11 mouse cellular contexts compared by ENCODE assay signal in the genomic region with DNA sequence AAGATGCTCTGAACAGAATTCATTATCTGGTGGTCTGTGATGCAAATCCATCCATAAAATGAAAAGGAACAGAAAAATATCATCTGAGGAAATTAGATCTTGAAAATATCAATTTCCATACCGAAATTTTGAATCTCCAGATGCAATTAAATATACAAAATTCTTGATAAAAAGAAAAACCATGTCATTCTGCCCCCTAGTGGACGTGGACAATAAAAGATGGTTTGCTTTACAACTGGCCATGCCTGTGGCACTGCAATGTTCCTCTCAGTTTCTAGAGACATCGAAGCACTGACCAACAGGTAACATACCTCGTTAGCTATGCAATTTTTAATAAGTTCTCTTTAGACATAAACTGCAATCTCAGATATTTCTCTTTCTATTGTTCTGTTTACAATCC.
DNase-seq lines count a peak whose midpoint lies in the region; ATAC-seq and TF ChIP-seq lines count a peak whose summit lies in the region.
"Had no signal": no experiment of that assay in that cellular context is flagged by ENCODE, and none has a peak within 500 bp of the region (broad histone marks: within the 10 kb centered on the region; RNA-seq: fewer than 3 reads in every experiment).

No protein-coding gene starts in this region.

- H3K79me2 ChIP-seq in CH12.LX (replicated peaks; ENCODE audit: control insufficient read depth, extremely low read depth, insufficient read depth, poor library complexity, severe bottlenecking) = no peaks in the 10 kb centered on the region

- ATAC-seq in monocyte, adult 5-6 weeks (replicated peaks; ENCODE audit: insufficient number of reproducible peaks, low FRiP score, low TSS enrichment, poor library complexity, severe bottlenecking) = no peak
- ATAC-seq in kidney, embryonic 14.5 days (ENCODE audit: low FRiP score, low TSS enrichment) = no peak
- ATAC-seq: liver, embryonic 12.5 days had no signal

- TF ChIP-seq EP300 in CH12.LX (IDR thresholded peaks at IDR 0.05; ENCODE audit: low read length) = no peak

- H3K4me3 ChIP-seq in CH12.LX (replicated peaks in 1 of 3; ENCODE audit: low read depth in 2 of 3, low read length in 2 of 3, poor library complexity in 1 of 3) = no peak overlapping the region
- H3K4me3 ChIP-seq in kidney, embryonic 14.5 days (ENCODE audit: low read length) = no peak overlapping the region
- H3K4me3 ChIP-seq: hindbrain, embryonic 15.5 days; liver, embryonic 12.5 days; neural tube, embryonic 12.5 days had no signal

- no peaks in the 10 kb centered on the region for H3K36me3 ChIP-seq in CH12.LX (replicated peaks in 1 of 2; ENCODE audit: control insufficient read depth in 1 of 2, insufficient read depth in 1 of 2, low read length in 1 of 2)
- H3K36me3 ChIP-seq in kidney, embryonic 14.5 days (ENCODE audit: control insufficient read depth, insufficient read depth, low read length) = no peaks in the 10 kb centered on the region
- H3K36me3 ChIP-seq: hindbrain, embryonic 15.5 days; liver, embryonic 12.5 days; neural tube, embryonic 12.5 days had no signal

- in situ Hi-C loops in CH12.LX (cut with MboI; ENCODE audit: low pct_ligation_motif_present, low pct_unique_long_range_greater_than_20kb, low sequenced_read_pairs) = no loop called here

- dilution Hi-C loops in CH12.LX (cut with MboI; ENCODE audit: extremely low pct_ligation_motif_present, extremely low pct_unique_long_range_greater_than_20kb, low sequenced_read_pairs) = no loop called here

- H3K4me2 ChIP-seq in CH12.LX (ENCODE audit: insufficient read depth, low read depth, poor library complexity, severe bottlenecking) = no peak overlapping the region
- no peak overlapping the region for H3K4me2 ChIP-seq in kidney, embryonic 14.5 days (replicated peaks; ENCODE audit: low read depth, low read length)
- H3K4me2 ChIP-seq: hindbrain, embryonic 15.5 days; liver, embryonic 12.5 days; neural tube, embryonic 12.5 days had no signal

- TF ChIP-seq RAD21 in CH12.LX (IDR thresholded peaks at IDR 0.05; ENCODE audit: low read depth, low read length) = peak; percentile 25

- no peak for TF ChIP-seq POLR2A in CH12.LX (IDR thresholded peaks at IDR 0.05; ENCODE audit: low read depth, low read length)

- peak; percentile 21 to 35 for DNase-seq in layer of hippocampus, postnatal 10 days (ENCODE audit: low spot score in 2 of 2)
- no peak for DNase-seq in layer of hippocampus, adult 9-11 months
- peak; percentile 71 for DNase-seq in 416B (ENCODE audit: low read depth)
- DNase-seq in CH12.LX (ENCODE audit: extremely low read depth) = no peak
- DNase-seq in cerebellum, postnatal 36 days = peak; percentile 10 to 19
- no peak for DNase-seq in thymus, postnatal 25 days

- no peaks in the 10 kb centered on the region for H3K27me3 ChIP-seq in CH12.LX (replicated peaks)
- no peaks in the 10 kb centered on the region for H3K27me3 ChIP-seq in kidney, embryonic 14.5 days (ENCODE audit: control insufficient read depth, insufficient read depth, low read length)
- H3K27me3 ChIP-seq: hindbrain, embryonic 15.5 days; liver, embryonic 12.5 days; neural tube, embryonic 12.5 days had no signal

- no peak overlapping the region for H3K27ac ChIP-seq in CH12.LX (ENCODE audit: insufficient read depth, low read depth)
- H3K27ac ChIP-seq in kidney, embryonic 14.5 days (ENCODE audit: low read depth, low read length) = no peak overlapping the region
- H3K27ac ChIP-seq: hindbrain, embryonic 15.5 days; liver, embryonic 12.5 days; neural tube, embryonic 12.5 days had no signal

- no peak overlapping the region for H3K9ac ChIP-seq in CH12.LX (ENCODE audit: insufficient read depth, low read depth)
- no peak overlapping the region for H3K9ac ChIP-seq in kidney, embryonic 14.5 days (ENCODE audit: low read depth, low read length)
- H3K9ac ChIP-seq: hindbrain, embryonic 15.5 days; liver, embryonic 12.5 days; neural tube, embryonic 12.5 days had no signal

- H3K9me3 ChIP-seq in CH12.LX (replicated peaks; ENCODE audit: low read length) = peaks cover 11% of the 10 kb centered on the region
- no peaks in the 10 kb centered on the region for H3K9me3 ChIP-seq in kidney, embryonic 14.5 days (ENCODE audit: control insufficient read depth, low read length)
- H3K9me3 ChIP-seq: hindbrain, embryonic 15.5 days; liver, embryonic 12.5 days; neural tube, embryonic 12.5 days had no signal

- H3K4me1 ChIP-seq in CH12.LX (ENCODE audit: control insufficient read depth in 1 of 2, insufficient read depth in 2 of 2) = no peaks in the 10 kb centered on the region
- H3K4me1 ChIP-seq in kidney, embryonic 14.5 days (ENCODE audit: control insufficient read depth, insufficient read depth, low read length) = no peaks in the 10 kb centered on the region
- H3K4me1 ChIP-seq: hindbrain, embryonic 15.5 days; liver, embryonic 12.5 days; neural tube, embryonic 12.5 days had no signal

- 43% methylated on average over 4 of the region's 4 CpGs for WGBS in kidney, embryonic 14.5 days

- peak in 1 of 2 experiments; percentile 49; a peak in 2 of 4 replicates for TF ChIP-seq CTCF in CH12.LX (conservative IDR thresholded peaks at IDR 0.05 in 1 of 2, IDR thresholded peaks at IDR 0.05 in 1 of 2; ENCODE audit: low read depth in 2 of 2, low read length in 2 of 2)

TF ChIP-seq in CH12.LX, 34 proteins besides CTCF, POLR2A, EP300 and RAD21:
- peak; percentile 30; the same call in 1 of the 2 replicates for TF ChIP-seq SMC3 (IDR thresholded peaks at IDR 0.05; ENCODE audit: low read depth, low read length)
- no peak for TF ChIP-seq BHLHE40 (IDR thresholded peaks at IDR 0.05; ENCODE audit: low read depth, low read length)
- no peak for TF ChIP-seq MEF2A (IDR thresholded peaks at IDR 0.05; ENCODE audit: borderline replicate concordance, low read depth, low read length)
- TF ChIP-seq PAX5 (IDR thresholded peaks at IDR 0.05; ENCODE audit: low read length) = no peak
- TF ChIP-seq CHD1 (IDR thresholded peaks at IDR 0.05; ENCODE audit: low read depth, low read length) = no peak
- TF ChIP-seq MXI1 (IDR thresholded peaks at IDR 0.05; ENCODE audit: low read depth, low read length) = no peak
- TF ChIP-seq TBP (conservative IDR thresholded peaks at IDR 0.05; ENCODE audit: low read depth, low read length) = no peak
- no peak for TF ChIP-seq ZC3H11A (IDR thresholded peaks at IDR 0.05; ENCODE audit: low read depth, low read length)
- TF ChIP-seq POLR2AphosphoS2 (IDR thresholded peaks at IDR 0.05; ENCODE audit: low read depth, low read length) = no peak
TF ChIP-seq in CH12.LX: peak in this region for 1.

Comparison
In these comparisons a context has a peak if more than half of its experiments do, and no peak if none do; other contexts are left out.
1. DNase-seq: peak in layer of hippocampus, postnatal 10 days (2 of 2), 416B (single experiment) and cerebellum, postnatal 36 days (2 of 2); none in layer of hippocampus, adult 9-11 months (single experiment), CH12.LX (single experiment) and thymus, postnatal 25 days (single experiment).